Mouse (Mus musculus) G1E (cell line): Measurements from ENCODE around the gene G430095P16Rik.

Source experiments
- CTCF ChIP-seq: IDR thresholded peaks from 2 replicates; pipeline ENCODE4 v1.5.1; 2012; ENCODE audit warnings: low read depth, low read length, inconsistent platforms, mixed read lengths
- GATA1 ChIP-seq: IDR thresholded peaks from 2 replicates; pipeline ENCODE4 v1.6.1; 2012; ENCODE audit warnings: borderline replicate concordance, low read length, inconsistent platforms, mixed read lengths
- GATA2 ChIP-seq: IDR thresholded peaks from 2 replicates; pipeline ENCODE4 v1.6.1; 2012; ENCODE audit warnings: low read depth, low read length, inconsistent platforms, borderline replicate concordance
- TAL1 ChIP-seq: conservative IDR thresholded peaks from 2 replicates; pipeline ENCODE4 v1.6.1; 2012; ENCODE audit warnings: low read depth, low read length, inconsistent platforms, mixed read lengths

DNA sequence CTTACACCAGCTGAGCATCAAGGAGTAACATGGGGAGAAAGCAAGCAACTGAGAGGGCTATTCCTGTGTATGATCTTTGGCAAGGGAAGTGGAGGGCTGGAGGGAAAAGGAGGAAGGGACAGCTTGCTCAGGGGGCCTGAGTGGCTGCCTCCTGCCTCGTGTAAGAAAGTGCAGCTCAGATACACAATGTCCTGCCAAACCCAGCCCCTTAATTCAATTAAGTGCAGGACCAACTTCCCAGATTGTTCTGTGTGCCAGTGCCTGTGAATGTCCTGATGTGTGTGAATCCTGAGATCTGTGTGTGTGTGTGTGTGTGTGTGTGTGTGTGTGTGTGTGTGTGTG is 16.6 kb downstream of the G430095P16Rik start:
- TF ChIP-seq CTCF (no peak), GATA1 (no peak), TAL1 (no peak), GATA2 (no peak)
